Mouse (Mus musculus): ENCODE data around the gene Sohlh1. TPM values are rescaled to one million over a fixed set of nuclear protein-coding genes. Genes with fewer than 3 reads are reported as not detected.

Gene Sohlh1
- 0.44 TPM in 1 of 4 replicates, not detected in the others for total RNA-seq (2023)

GRCm38 (mm10) chr2:25847226-25847625, at the start of gene Sohlh1:
Gene Sohlh1 (minus strand): TSS chr2:25847248.

GRCm38 (mm10) chr2:25863337-25864131, 16.5 kb upstream of the Sohlh1 start, which contains the start of gene Kcnt1:
Gene Kcnt1 (plus strand): TSS chr2:25863734.

GRCm38 (mm10) chr2:25822806-25823205, 24.2 kb downstream of the Sohlh1 start, which contains the start of gene Lcn9:
Gene Lcn9 (plus strand): TSS chr2:25823153.

GRCm38 (mm10) chr2:25815748-25816147, 31.3 kb downstream of the Sohlh1 start, which contains the start of gene Glt6d1:
Gene Glt6d1 (minus strand): TSS chr2:25815848.

Other genes with a start within 250 kb of the Sohlh1 start
- gene Rabl6, start 238.7 kb downstream of the Sohlh1 start, total RNA-seq (2023) = 102 to 112 TPM (median 109 TPM) in 4 replicates
- gene Ccdc183, start 229.6 kb downstream of the Sohlh1 start, total RNA-seq (2023) = not detected in 4 replicates
- 0.78 to 2.9 TPM (median 2.4 TPM) in 4 replicates for gene Tmem141, start 225.2 kb downstream of the Sohlh1 start, total RNA-seq (2023)
- 4.1 to 8.3 TPM (median 5.8 TPM) in 4 replicates for gene Fcna, start 219.2 kb downstream of the Sohlh1 start, total RNA-seq (2023)
- gene Lcn8, start 194.1 kb downstream of the Sohlh1 start, total RNA-seq (2023) = not detected in 4 replicates
- not detected in 4 replicates for gene Lcn5, start 189.3 kb downstream of the Sohlh1 start, total RNA-seq (2023)
- gene Lcn6, start 170.5 kb downstream of the Sohlh1 start, total RNA-seq (2023) = not detected in 4 replicates
- not detected in 4 replicates for gene Lcn10, start 164.5 kb downstream of the Sohlh1 start, total RNA-seq (2023)
- not detected in 4 replicates for gene Obp2a, start 147.2 kb downstream of the Sohlh1 start, total RNA-seq (2023)
- gene Bmyc, start 140.5 kb downstream of the Sohlh1 start, total RNA-seq (2023) = 25.1 to 40.3 TPM (median 25.4 TPM) in 4 replicates
- gene Obp2b, start 110.2 kb downstream of the Sohlh1 start, total RNA-seq (2023) = not detected in 4 replicates
- not detected in 4 replicates for gene Lcn3, start 81.7 kb downstream of the Sohlh1 start, total RNA-seq (2023)
- gene Lcn11, start 70.2 kb downstream of the Sohlh1 start, total RNA-seq (2023) = not detected in 4 replicates
- gene Gm13539, start 65.0 kb downstream of the Sohlh1 start, total RNA-seq (2023) = not detected in 4 replicates
- not detected in 4 replicates for gene Glt6d1, start 31.4 kb downstream of the Sohlh1 start, total RNA-seq (2023)
- not detected in 4 replicates for gene Lcn9, start 24.1 kb downstream of the Sohlh1 start, total RNA-seq (2023)
- not detected in 4 replicates for gene Kcnt1, start 16.5 kb upstream of the Sohlh1 start, total RNA-seq (2023)
- 29.3 to 46.9 TPM (median 31.5 TPM) in 4 replicates for gene Camsap1, start 136.0 kb upstream of the Sohlh1 start, total RNA-seq (2023)
- gene Ubac1, start 174.5 kb upstream of the Sohlh1 start, total RNA-seq (2023) = 25.9 to 39.4 TPM (median 34.5 TPM) in 4 replicates

Data from B cell, adult 62 days (primary cell).